Mouse (Mus musculus): ENCODE data around the gene Spcs1.

- TF ChIP-seq CTCF (IDR thresholded peaks at IDR 0.05; ENCODE audit: low read depth) (no peak), EP300 (IDR thresholded peaks at IDR 0.05; ENCODE audit: low read depth) (no peak)
These were observed 5.3 kb upstream of the Spcs1 start for GRCm38 (mm10) chr14:31006779-31007178.

All from heart, postnatal 0 days (tissue).